Mouse (Mus musculus): ENCODE measurements around the gene Ripk1. TPM values are rescaled to one million over a fixed set of nuclear protein-coding genes. Genes with fewer than 3 reads are reported as not detected.
"Not testable (repeated sequence)": the region's sequence is repeated elsewhere in the genome, so short reads cannot be mapped to it uniquely, and the experiment has no call there.

Gene Ripk1
- polyA plus RNA-seq, 1 experiment from 2014 or later: 19.2 TPM

- H3K36me3 ChIP-seq: peaks cover 27% of the 10 kb centered on the region
- H3K9ac ChIP-seq: no peak overlapping the region
- H3K4me3 ChIP-seq: no peak overlapping the region
- H3K27me3 ChIP-seq: no peaks in the 10 kb centered on the region
- peak overlapping the region; percentile 18; the same call in 1 of the 2 replicates for H3K27ac ChIP-seq
- ATAC-seq (ENCODE audit: insufficient number of reproducible peaks, low FRiP score, low TSS enrichment, low read depth): peak; percentile 19; the same call in 1 of the 2 replicates
- H3K9me3 ChIP-seq: no peaks in the 10 kb centered on the region
- no peak overlapping the region for H3K4me2 ChIP-seq
- WGBS: 64% methylated on average over 1 of the region's 1 CpGs
- H3K4me1 ChIP-seq: no peaks in the 10 kb centered on the region
Observed at GRCm38 (mm10) chr13:34066351-34066750, 64.2 kb downstream of the Ripk1 start.

- no peak for ATAC-seq (ENCODE audit: insufficient number of reproducible peaks, low FRiP score, low TSS enrichment, low read depth)
- H3K27ac ChIP-seq: no peak overlapping the region
- no peaks in the 10 kb centered on the region for H3K9me3 ChIP-seq
- H3K4me2 ChIP-seq: no peak overlapping the region
- no peak overlapping the region for H3K4me3 ChIP-seq
- H3K27me3 ChIP-seq: no peaks in the 10 kb centered on the region
- H3K4me1 ChIP-seq: no peaks in the 10 kb centered on the region
- 51% methylated on average over 4 of the region's 4 CpGs for WGBS
- H3K36me3 ChIP-seq: peaks cover 22% of the 10 kb centered on the region
- H3K9ac ChIP-seq: no peak overlapping the region
Observed at GRCm38 (mm10) chr13:34070296-34070695, 68.1 kb downstream of the Ripk1 start.

GRCm38 (mm10) chr13:34071836-34072235 lies 69.7 kb downstream of the Ripk1 start:
- Histone ChIP-seq H3K27ac (no peak overlapping the region), H3K9ac (no peak overlapping the region), H3K4me2 (no peak overlapping the region), H3K4me3 (no peak overlapping the region), H3K27me3 (no peaks in the 10 kb centered on the region), H3K9me3 (no peaks in the 10 kb centered on the region), H3K36me3 (peaks cover 27% of the 10 kb centered on the region), H3K4me1 (peaks cover 6% of the 10 kb centered on the region)
- 76% methylated on average over 6 of the region's 6 CpGs for WGBS
- no peak for ATAC-seq (ENCODE audit: insufficient number of reproducible peaks, low FRiP score, low TSS enrichment, low read depth)

GRCm38 (mm10) chr13:34072847-34073246 lies 70.7 kb downstream of the Ripk1 start:
- ATAC-seq (ENCODE audit: insufficient number of reproducible peaks, low FRiP score, low TSS enrichment, low read depth): no peak

GRCm38 (mm10) chr13:34074441-34074840 lies 72.3 kb downstream of the Ripk1 start:
- not testable (repeated sequence) for ATAC-seq (ENCODE audit: insufficient number of reproducible peaks, low FRiP score, low TSS enrichment, low read depth)
- 91% methylated on average over 12 of the region's 17 CpGs for WGBS

More at GRCm38 (mm10) chr13:34072847-34073246, 70.7 kb downstream of the Ripk1 start:
- Histone ChIP-seq H3K36me3 (peaks cover 27% of the 10 kb centered on the region), H3K4me2 (no peak overlapping the region), H3K9me3 (no peaks in the 10 kb centered on the region), H3K27ac (no peak overlapping the region), H3K4me3 (no peak overlapping the region), H3K4me1 (peaks cover 9% of the 10 kb centered on the region), H3K9ac (no peak overlapping the region), H3K27me3 (no peaks in the 10 kb centered on the region)
- 74% methylated on average over 3 of the region's 3 CpGs for WGBS

GRCm38 (mm10) chr13:34075893-34076292 lies 73.7 kb downstream of the Ripk1 start:
- Histone ChIP-seq H3K36me3 (peaks cover 11% of the 10 kb centered on the region), H3K4me1 (peaks cover 21% of the 10 kb centered on the region)
- 85% methylated on average over 6 of the region's 6 CpGs for WGBS
- not testable (repeated sequence) for ATAC-seq (ENCODE audit: insufficient number of reproducible peaks, low FRiP score, low TSS enrichment, low read depth); H3K9ac ChIP-seq; H3K27me3 ChIP-seq; H3K27ac ChIP-seq; H3K4me3 ChIP-seq; H3K9me3 ChIP-seq; H3K4me2 ChIP-seq

More at GRCm38 (mm10) chr13:34074441-34074840, 72.3 kb downstream of the Ripk1 start:
- not testable (repeated sequence) for H3K27ac ChIP-seq, H3K9me3 ChIP-seq, H3K4me2 ChIP-seq, H3K9ac ChIP-seq, H3K4me3 ChIP-seq, H3K27me3 ChIP-seq
- peaks cover 21% of the 10 kb centered on the region for H3K4me1 ChIP-seq
- H3K36me3 ChIP-seq: peaks cover 12% of the 10 kb centered on the region

GRCm38 (mm10) chr13:34076561-34077491 lies 74.7 kb downstream of the Ripk1 start:
- no peaks in the 10 kb centered on the region for H3K9me3 ChIP-seq
- H3K4me2 ChIP-seq: peak overlapping the region; percentile 84
- H3K9ac ChIP-seq: no peak overlapping the region
- 0 out of 2 replicates have a peak, but pooled peaks have one; percentile 19 for ATAC-seq (ENCODE audit: insufficient number of reproducible peaks, low FRiP score, low TSS enrichment, low read depth)
- peaks cover 11% of the 10 kb centered on the region for H3K36me3 ChIP-seq
- H3K4me1 ChIP-seq: peaks cover 21% of the 10 kb centered on the region
- H3K27me3 ChIP-seq: no peaks in the 10 kb centered on the region
- H3K27ac ChIP-seq: peak overlapping the region; percentile 29; the same call in 1 of the 2 replicates
- WGBS: 46% methylated on average over 20 of the region's 20 CpGs
- H3K4me3 ChIP-seq: peak overlapping the region; percentile 70

- Histone ChIP-seq H3K4me1 (peaks cover 21% of the 10 kb centered on the region), H3K27ac (peak within 1 kb of the TSS; percentile 58), H3K4me3 (peak within 1 kb of the TSS; percentile 70), H3K36me3 (peaks cover 11% of the 10 kb centered on the region), H3K9me3 (no peaks in the 10 kb centered on the region), H3K9ac (peak within 1 kb of the TSS; percentile 62), H3K27me3 (no peaks in the 10 kb centered on the region), H3K4me2 (peak within 1 kb of the TSS; percentile 84)
- peak; percentile 85 for ATAC-seq (ENCODE audit: insufficient number of reproducible peaks, low FRiP score, low TSS enrichment, low read depth)
- 2% methylated on average over 45 of the region's 45 CpGs for whole genome bisulfite sequencing
Observed at GRCm38 (mm10) chr13:34077492-34078271, 75.5 kb downstream of the Ripk1 start, which contains the start of gene Tubb2a. Gene Tubb2a, minus strand, starts transcription at chr13:34078007.

- Histone ChIP-seq H3K9ac (no peak overlapping the region), H3K4me1 (peaks cover 21% of the 10 kb centered on the region), H3K4me2 (peak overlapping the region; percentile 84), H3K27me3 (no peaks in the 10 kb centered on the region), H3K27ac (0 out of 2 replicates have a peak overlapping the region, but pooled peaks have one; percentile 58), H3K4me3 (peak overlapping the region; percentile 70), H3K9me3 (no peaks in the 10 kb centered on the region), H3K36me3 (peaks cover 6% of the 10 kb centered on the region)
- 29% methylated on average over 16 of the region's 16 CpGs for WGBS
- peak; percentile 10; the same call in 1 of the 2 replicates for ATAC-seq (ENCODE audit: insufficient number of reproducible peaks, low FRiP score, low TSS enrichment, low read depth)
Observed at GRCm38 (mm10) chr13:34078500-34079280, 76.5 kb downstream of the Ripk1 start.

- Histone ChIP-seq H3K36me3 (peaks cover 5% of the 10 kb centered on the region), H3K9me3 (no peaks in the 10 kb centered on the region), H3K27me3 (no peaks in the 10 kb centered on the region), H3K4me3 (no peak overlapping the region), H3K27ac (no peak overlapping the region), H3K4me2 (no peak overlapping the region), H3K4me1 (peaks cover 29% of the 10 kb centered on the region), H3K9ac (no peak overlapping the region)
- 88% methylated on average over 3 of the region's 3 CpGs for WGBS
- no peak for ATAC-seq (ENCODE audit: insufficient number of reproducible peaks, low FRiP score, low TSS enrichment, low read depth)
Observed at GRCm38 (mm10) chr13:34079801-34080200, 77.6 kb downstream of the Ripk1 start.

GRCm38 (mm10) chr13:34081926-34082325 lies 79.8 kb downstream of the Ripk1 start:
- WGBS: 77% methylated on average over 4 of the region's 4 CpGs
- ATAC-seq (ENCODE audit: insufficient number of reproducible peaks, low FRiP score, low TSS enrichment, low read depth): no peak
- Histone ChIP-seq H3K27ac (no peak overlapping the region), H3K4me2 (no peak overlapping the region), H3K9ac (no peak overlapping the region), H3K27me3 (no peaks in the 10 kb centered on the region), H3K4me1 (peaks cover 22% of the 10 kb centered on the region), H3K9me3 (no peaks in the 10 kb centered on the region), H3K36me3 (no peaks in the 10 kb centered on the region), H3K4me3 (no peak overlapping the region)

Data from limb, embryonic 15.5 days (tissue).